Mouse (Mus musculus): ENCODE data around the gene Hpn.

The Hpn gene

DNA sequence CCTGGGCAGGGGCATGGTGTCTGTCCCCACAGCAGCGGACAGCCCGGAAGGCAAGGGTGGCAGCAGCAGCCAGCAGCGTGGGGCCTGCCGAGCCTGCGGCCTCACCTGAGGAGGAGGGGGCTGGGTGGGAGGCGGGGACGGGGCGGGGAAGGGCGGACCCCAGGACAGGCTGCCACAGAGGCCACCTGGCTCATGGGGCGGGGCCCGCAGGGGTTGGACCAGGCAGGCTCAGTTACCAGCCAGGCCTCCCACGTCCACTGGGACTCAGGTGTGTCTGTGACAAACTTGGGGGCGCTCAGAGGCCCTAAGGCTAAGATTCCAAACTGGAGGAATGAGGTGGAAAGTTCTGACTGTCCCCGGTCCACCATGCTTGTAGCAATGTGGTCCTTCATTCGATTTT lies at the start of gene Hpn:
Gene Hpn, minus strand, starts transcription at position 109 of the 400 bp plus-strand sequence.
- DNase-seq: peak; percentile 92

GRCm38 (mm10) chr7:31164748-31165147 lies 49.7 kb upstream of the Hpn start:
- DNase-seq: no peak

- no peak for DNase-seq
Measured at GRCm38 (mm10) chr7:31163666-31164577, 48.8 kb upstream of the Hpn start.

DNA sequence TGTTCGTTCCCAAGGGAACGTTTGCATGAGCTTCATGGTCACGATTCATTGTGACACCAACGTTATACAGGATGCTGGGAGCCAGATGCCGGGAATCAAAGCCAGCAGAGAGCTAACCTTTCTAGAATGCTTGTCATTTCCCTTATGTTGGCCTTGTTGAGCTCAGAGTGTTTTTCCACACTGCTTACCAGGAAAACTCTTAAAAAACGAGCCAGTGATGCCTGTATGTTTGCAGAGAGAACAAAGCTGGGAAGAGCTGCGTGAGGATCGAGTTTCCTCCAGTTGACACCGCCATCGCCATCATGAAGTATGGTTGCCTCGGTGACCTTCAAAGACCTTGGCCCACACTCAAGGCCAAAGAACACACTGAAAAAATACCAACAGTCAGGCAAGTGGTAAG lies 47.2 kb upstream of the Hpn start:
- DNase-seq: peak; percentile 58

DNA sequence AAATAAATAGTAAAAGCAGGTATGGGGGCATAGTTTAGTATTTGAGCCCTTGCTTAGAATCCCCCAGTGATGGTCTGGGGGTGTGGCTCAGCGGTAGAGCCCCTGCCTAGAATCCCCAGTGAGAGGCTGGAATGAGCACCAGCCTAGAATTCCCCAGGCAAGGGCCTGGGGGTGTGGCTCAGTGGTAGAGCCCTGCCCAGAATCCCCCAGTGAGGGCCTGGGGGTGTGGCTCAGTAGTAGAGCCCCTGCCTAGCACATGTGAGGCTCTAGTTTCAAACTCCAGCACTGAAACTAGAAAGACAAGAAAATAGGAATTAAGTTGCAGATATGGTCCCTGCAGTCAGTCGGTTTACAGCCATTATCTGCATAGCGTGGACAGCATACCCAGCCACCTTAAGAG lies 46.7 kb upstream of the Hpn start:
- no peak for DNase-seq

GRCm38 (mm10) chr7:31161246-31161645 lies 46.2 kb upstream of the Hpn start:
- DNase-seq: no peak

GRCm38 (mm10) chr7:31160763-31161162 lies 45.7 kb upstream of the Hpn start:
- no peak for DNase-seq

DNA sequence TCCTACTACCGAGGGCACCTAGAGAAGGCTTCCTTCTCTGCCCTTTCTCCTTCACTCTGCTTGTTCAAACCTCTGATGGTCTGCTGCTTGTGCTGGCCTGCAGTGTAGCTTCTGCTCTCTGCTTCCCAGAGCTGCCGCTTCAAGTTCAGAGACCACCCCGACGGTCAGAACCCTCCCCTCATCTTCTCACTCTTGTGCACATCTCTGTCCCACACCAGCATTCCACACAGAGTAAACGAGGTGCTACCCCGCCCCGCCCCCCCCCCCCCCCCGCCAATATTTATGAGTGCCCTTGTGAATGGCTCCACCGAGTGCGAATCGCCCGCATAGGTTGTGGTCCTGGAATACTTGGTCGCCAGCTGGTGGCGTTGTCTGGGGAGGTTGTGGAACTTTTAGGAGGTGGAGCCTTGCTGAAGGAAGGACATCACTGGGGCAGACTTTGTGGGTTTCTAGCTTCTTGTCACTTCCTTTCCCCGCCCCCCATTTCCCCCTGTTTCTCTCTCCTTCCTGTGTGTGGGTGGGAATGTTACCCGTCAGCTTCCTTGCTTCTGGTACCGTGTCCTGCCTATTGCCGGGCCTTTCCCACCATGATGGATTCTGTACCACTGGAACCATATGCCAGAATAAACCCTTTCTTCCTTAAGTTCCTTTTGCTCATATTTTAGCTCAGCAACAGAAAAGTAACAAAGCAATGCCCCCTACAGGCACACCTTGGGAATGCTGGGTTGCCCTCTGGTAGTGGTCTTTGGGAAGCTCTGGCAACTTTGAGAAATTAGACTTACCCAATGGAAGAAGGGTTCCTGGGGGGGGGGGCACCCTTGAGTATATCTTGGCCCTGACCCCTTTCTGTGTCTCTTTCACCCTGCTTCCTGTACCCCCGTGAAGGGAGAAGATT lies 41.2 kb upstream of the Hpn start:
- peak; percentile 48 for DNase-seq

DNA sequence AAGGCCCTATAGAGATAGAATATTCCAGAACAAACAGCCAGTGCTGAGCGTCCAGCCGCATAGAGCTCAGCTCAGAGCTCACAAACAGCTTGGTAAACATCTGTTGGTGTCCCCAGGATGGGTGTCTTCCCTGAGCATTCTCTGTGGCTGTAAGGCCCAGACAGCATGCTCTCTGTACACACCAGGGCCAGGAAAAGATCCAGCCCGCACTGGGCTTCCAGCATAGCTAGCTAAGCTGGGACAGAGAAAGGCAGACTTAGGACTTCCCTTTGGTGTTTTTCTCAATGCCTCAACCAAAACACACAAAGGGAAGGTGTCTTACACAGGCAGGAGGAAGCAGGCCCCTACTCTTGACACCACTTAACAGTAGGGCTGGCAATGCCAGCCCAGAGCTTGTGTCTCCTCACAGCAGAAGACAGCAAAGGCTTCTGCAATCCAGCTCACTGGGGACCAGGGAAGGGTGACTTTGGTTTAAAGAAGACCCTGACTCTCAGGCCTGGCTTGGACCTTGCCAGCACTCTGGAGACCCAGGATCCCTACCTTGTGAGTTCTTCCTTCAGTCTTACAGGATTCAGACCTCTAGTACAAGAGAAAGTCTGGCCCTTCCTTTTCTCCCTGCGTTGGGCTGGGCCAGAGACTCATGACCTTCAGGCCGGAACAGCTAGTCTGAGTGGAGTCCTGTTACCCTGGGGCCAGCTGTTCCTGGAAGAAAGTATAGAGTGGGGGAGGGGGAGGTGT lies 40.4 kb upstream of the Hpn start, which contains the start of gene Gramd1a:
Gene Gramd1a, minus strand, starts transcription at position 601 of the 738 bp plus-strand sequence.
- DNase-seq: peak; percentile 65

GRCm38 (mm10) chr7:31153536-31154320 lies 38.6 kb upstream of the Hpn start:
- no peak for DNase-seq

- peak; percentile 67 for DNase-seq
Measured at GRCm38 (mm10) chr7:31151301-31152241, 36.5 kb upstream of the Hpn start.

DNA sequence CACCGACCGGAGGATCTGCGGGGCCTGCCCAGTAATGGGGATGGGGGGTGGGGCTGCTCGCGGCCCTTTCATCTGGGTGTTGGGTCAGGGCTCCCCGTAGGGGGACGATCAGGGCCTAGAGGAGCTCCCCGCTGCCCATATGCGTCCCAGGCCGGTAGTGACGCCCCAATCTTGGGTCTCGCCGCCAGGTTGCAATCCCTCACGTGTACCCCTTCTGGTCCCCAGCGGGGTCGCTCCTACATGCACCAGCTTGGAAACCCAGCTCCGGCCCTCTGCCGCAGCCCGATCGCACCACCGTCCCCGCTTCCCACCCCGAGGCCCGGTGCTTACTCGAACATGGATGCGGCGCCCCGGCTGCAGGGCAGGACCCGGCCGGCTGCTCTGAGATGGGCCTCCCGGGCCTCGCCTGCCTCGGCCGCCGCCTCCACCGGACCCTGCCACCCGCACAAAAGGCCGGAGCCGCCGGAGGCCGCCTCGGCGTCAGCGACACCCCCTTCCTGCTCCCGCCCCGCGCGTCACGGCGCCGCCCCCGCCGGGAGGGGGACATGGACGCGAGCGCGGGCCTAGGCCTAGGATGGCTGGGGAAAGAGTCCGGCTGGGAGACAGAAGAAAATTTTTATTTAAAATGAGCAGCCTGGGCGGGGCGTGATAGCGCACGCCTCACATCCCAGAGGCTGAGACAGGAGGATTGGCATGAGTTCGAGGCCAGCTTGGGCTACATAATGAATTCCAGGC lies 35.6 kb upstream of the Hpn start:
- DNase-seq: peak; percentile 86

- no peak for DNase-seq
Measured at GRCm38 (mm10) chr7:31149751-31150565, 34.9 kb upstream of the Hpn start.

DNA sequence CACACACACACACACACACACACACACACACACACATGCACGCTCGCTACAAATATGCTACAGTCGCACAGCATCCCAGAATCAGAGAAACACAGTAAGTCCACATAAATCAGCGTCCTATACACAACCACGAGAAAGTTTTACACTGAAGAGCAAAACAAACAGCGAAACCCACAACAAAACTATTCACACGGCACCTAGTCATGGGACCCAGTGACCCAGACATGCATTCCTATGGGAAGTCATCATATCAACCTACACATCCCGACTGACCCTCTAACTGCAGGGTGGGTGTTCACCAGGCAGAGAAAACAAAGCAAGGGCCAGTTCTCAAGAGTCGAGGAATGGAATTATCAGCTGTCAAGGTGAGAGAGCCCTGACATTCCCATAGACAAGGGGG lies 34.2 kb upstream of the Hpn start:
- no peak for DNase-seq

- DNase-seq: peak; percentile 47
Measured at GRCm38 (mm10) chr7:31148756-31149155, 33.7 kb upstream of the Hpn start.

GRCm38 (mm10) chr7:31148086-31148485 lies 33.0 kb upstream of the Hpn start:
- no peak for DNase-seq

- DNase-seq: no peak
Measured at GRCm38 (mm10) chr7:31145596-31146160, 30.6 kb upstream of the Hpn start.

GRCm38 (mm10) chr7:31144886-31145285 lies 29.8 kb upstream of the Hpn start:
- no peak for DNase-seq

GRCm38 (mm10) chr7:31140941-31141340 lies 25.9 kb upstream of the Hpn start:
- no peak for DNase-seq

All from kidney, adult 11 months (tissue).